Mouse (Mus musculus): ENCODE data around the gene Mrpl9.

Gene Mrpl9

GRCm38 (mm10) chr3:94442951-94443596 is at the start of gene Mrpl9:
Mrpl9 (plus strand) TSS chr3:94443318.
- in situ Hi-C loops (cut with MboI; ENCODE audit: unreplicated experiment in 2 of 2) = no loop called here

- in situ Hi-C loops (cut with MboI; ENCODE audit: unreplicated experiment in 2 of 2) = no loop called here
Measured at GRCm38 (mm10) chr3:94396336-94396735, 46.8 kb upstream of the Mrpl9 start.

GRCm38 (mm10) chr3:94396851-94397250 is 46.3 kb upstream of the Mrpl9 start:
- in situ Hi-C loops (cut with MboI; ENCODE audit: unreplicated experiment in 2 of 2) = no loop called here

- in situ Hi-C loops (cut with MboI; ENCODE audit: unreplicated experiment in 2 of 2) = no loop called here
Measured at GRCm38 (mm10) chr3:94398217-94398616, 44.9 kb upstream of the Mrpl9 start, which contains the start of gene Lingo4. Lingo4 (plus strand) TSS chr3:94398517.

- in situ Hi-C loops (cut with MboI; ENCODE audit: unreplicated experiment in 2 of 2) = no loop called here
Measured at GRCm38 (mm10) chr3:94398943-94399481, 44.1 kb upstream of the Mrpl9 start.

GRCm38 (mm10) chr3:94399663-94400310 is 43.3 kb upstream of the Mrpl9 start:
- in situ Hi-C loops (cut with MboI; ENCODE audit: unreplicated experiment in 2 of 2) = no loop called here

GRCm38 (mm10) chr3:94402451-94402850 is 40.7 kb upstream of the Mrpl9 start:
- in situ Hi-C loops (cut with MboI; ENCODE audit: unreplicated experiment in 2 of 2) = no loop called here

GRCm38 (mm10) chr3:94404366-94405054 is 38.6 kb upstream of the Mrpl9 start:
- in situ Hi-C loops (cut with MboI; ENCODE audit: unreplicated experiment in 2 of 2) = no loop called here

- in situ Hi-C loops (cut with MboI; ENCODE audit: unreplicated experiment in 2 of 2) = no loop called here
Measured at GRCm38 (mm10) chr3:94405561-94405960, 37.6 kb upstream of the Mrpl9 start.

GRCm38 (mm10) chr3:94412530-94412929 is 30.6 kb upstream of the Mrpl9 start:
- in situ Hi-C loops (cut with MboI; ENCODE audit: unreplicated experiment in 2 of 2) = no loop called here

GRCm38 (mm10) chr3:94413031-94413679 is 30.0 kb upstream of the Mrpl9 start, which contains the start of gene Tdrkh:
Tdrkh (plus strand) TSS chr3:94413273.
- in situ Hi-C loops (cut with MboI; ENCODE audit: unreplicated experiment in 2 of 2) = no loop called here

- in situ Hi-C loops (cut with MboI; ENCODE audit: unreplicated experiment in 2 of 2) = no loop called here
Measured at GRCm38 (mm10) chr3:94430980-94431379, 12.1 kb upstream of the Mrpl9 start.

- in situ Hi-C loops (cut with MboI; ENCODE audit: unreplicated experiment in 2 of 2) = no loop called here
Measured at GRCm38 (mm10) chr3:94434305-94434704, 8.8 kb upstream of the Mrpl9 start.

GRCm38 (mm10) chr3:94436420-94436819 is 6.7 kb upstream of the Mrpl9 start:
- in situ Hi-C loops (cut with MboI; ENCODE audit: unreplicated experiment in 2 of 2) = no loop called here

GRCm38 (mm10) chr3:94441182-94441581 is 1.9 kb upstream of the Mrpl9 start:
- in situ Hi-C loops (cut with MboI; ENCODE audit: unreplicated experiment in 2 of 2) = no loop called here

- in situ Hi-C loops (cut with MboI; ENCODE audit: unreplicated experiment in 2 of 2) = no loop called here
Measured at GRCm38 (mm10) chr3:94443597-94443964, 463 bp downstream of the Mrpl9 start, which contains the start of gene Oaz3. Oaz3 (minus strand) TSS chr3:94443915.

GRCm38 (mm10) chr3:94449377-94449776 is 6.3 kb downstream of the Mrpl9 start:
- in situ Hi-C loops (cut with MboI; ENCODE audit: unreplicated experiment in 2 of 2) = no loop called here

GRCm38 (mm10) chr3:94456529-94457000 is 13.4 kb downstream of the Mrpl9 start:
- in situ Hi-C loops (cut with MboI; ENCODE audit: unreplicated experiment in 2 of 2) = loop anchor here (5.0 to 10.0 kb wide), 4 partner anchors 146 to 448 kb away; no protein-coding TSS in a partner anchor

- in situ Hi-C loops (cut with MboI; ENCODE audit: unreplicated experiment in 2 of 2) = loop anchor here (5.0 to 10.0 kb wide), 4 partner anchors 145 to 448 kb away; no protein-coding TSS in a partner anchor
Measured at GRCm38 (mm10) chr3:94457055-94457454, 13.9 kb downstream of the Mrpl9 start.

- in situ Hi-C loops (cut with MboI; ENCODE audit: unreplicated experiment in 2 of 2) = loop anchor here (5.0 to 10.0 kb wide), 4 partner anchors 142 to 445 kb away; no protein-coding TSS in a partner anchor
Measured at GRCm38 (mm10) chr3:94459834-94460233, 16.7 kb downstream of the Mrpl9 start.
